Mouse (Mus musculus) thymus, adult 18-20 months (tissue): ENCODE measurements around the gene Prss34.
A peak's percentile ranks its signal among the peaks of the same experiment; 100 is the strongest.

ENCODE experiments used
- DNase-seq, 2 experiments: peaks; one replicate each; pipeline ENCODE4 v3.0.0; 2022; ENCODE audit warnings: mixed read lengths in 2 of 2

The Prss34 gene

GRCm38 (mm10) chr17:25320819-25321218 lies 22.6 kb downstream of the Prss34 start:
- no peak for DNase-seq

GRCm38 (mm10) chr17:25322930-25323329 lies 24.7 kb downstream of the Prss34 start:
- DNase-seq, result no peak

GRCm38 (mm10) chr17:25332321-25332720 lies 34.1 kb downstream of the Prss34 start:
- no peak for DNase-seq

GRCm38 (mm10) chr17:25333943-25334342 lies 35.7 kb downstream of the Prss34 start:
- DNase-seq, result peak; percentile 8

GRCm38 (mm10) chr17:25338218-25338617 lies 40.0 kb downstream of the Prss34 start:
- no peak for DNase-seq

- no peak for DNase-seq
Measured at GRCm38 (mm10) chr17:25340003-25340402, 41.8 kb downstream of the Prss34 start.

- no peak for DNase-seq
Measured at GRCm38 (mm10) chr17:25341490-25341889, 43.3 kb downstream of the Prss34 start.

- no peak for DNase-seq
Measured at GRCm38 (mm10) chr17:25345462-25345861, 47.3 kb downstream of the Prss34 start, which contains the start of gene Tpsab1. Gene Tpsab1 (minus strand): TSS chr17:25345562.
